Comparison of ENCODE assay signal across 17 mouse cellular contexts in the genomic region with DNA sequence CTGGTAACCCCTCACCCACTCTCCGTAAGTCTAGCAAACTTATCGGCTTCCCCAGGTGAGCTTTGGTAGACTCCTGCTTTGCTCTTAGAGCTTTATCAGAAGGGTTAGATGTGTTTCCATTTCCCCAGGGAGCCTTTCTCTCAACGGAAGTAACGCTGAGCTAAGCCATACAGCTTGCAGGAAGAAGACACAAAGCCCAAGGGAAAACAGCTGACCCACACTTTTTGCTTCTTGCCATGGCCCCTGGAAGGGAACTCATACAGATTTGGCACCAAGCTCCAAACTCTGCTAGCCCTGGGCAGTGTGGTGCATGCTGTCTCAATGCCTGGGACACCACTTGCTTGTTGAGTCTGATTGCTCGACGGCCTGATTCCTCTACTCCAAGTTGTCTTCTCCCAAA.
DNase-seq lines count a peak whose midpoint lies in the region; ATAC-seq and TF ChIP-seq lines count a peak whose summit lies in the region.
"Had no signal": no experiment of that assay in that cellular context is flagged by ENCODE, and none has a peak within 500 bp of the region (broad histone marks: within the 10 kb centered on the region; RNA-seq: fewer than 3 reads in every experiment).

No protein-coding gene starts in this region.

- peaks cover 9% of the 10 kb centered on the region for H3K4me1 ChIP-seq in lung, postnatal 0 days (ENCODE audit: insufficient read depth, low read depth, low read length)
- peaks cover 70% of the 10 kb centered on the region for H3K4me1 ChIP-seq in heart, embryonic 12.5 days (replicated peaks)

- no peak overlapping the region for H3K27ac ChIP-seq in lung, postnatal 0 days (ENCODE audit: low read length)
- peak overlapping the region; percentile 88 for H3K27ac ChIP-seq in heart, embryonic 12.5 days (ENCODE audit: poor library complexity, severe bottlenecking)
- H3K27ac ChIP-seq in left cerebral cortex, adult 2 months = no peak overlapping the region
- H3K27ac ChIP-seq: hindbrain, embryonic 12.5 days; limb, embryonic 13.5 days; midbrain, embryonic 15.5 days had no signal

- DNase-seq in heart, adult 11 months = peak; percentile 94
- no peak for DNase-seq in heart, postnatal 14 days
- peak; percentile 25 for DNase-seq in lung, postnatal 10 days
- no peak for DNase-seq in lung, postnatal 0 days (ENCODE audit: low spot score)
- DNase-seq in left cerebral cortex, adult 2 months (ENCODE audit: extremely low spot score in 1 of 2, low spot score in 2 of 2) = no peak
- DNase-seq in cerebellum, adult 9-10 months = no peak
- DNase-seq: adrenal gland, postnatal 25 days; B cell, adult 2 months; cerebellum, postnatal 25 days; gastrocnemius, postnatal 14 days; lung, adult 18-20 months; right cerebral cortex, adult 18-20 months; thymus, postnatal 4 days had no signal

- no peaks in the 10 kb centered on the region for H3K27me3 ChIP-seq in lung, postnatal 0 days (replicated peaks; ENCODE audit: insufficient read depth, low read length)
- no peaks in the 10 kb centered on the region for H3K27me3 ChIP-seq in heart, embryonic 12.5 days (replicated peaks)

- no peak overlapping the region for H3K4me3 ChIP-seq in lung, postnatal 0 days (ENCODE audit: low read depth, low read length)
- no peak overlapping the region for H3K4me3 ChIP-seq in heart, embryonic 12.5 days
- H3K4me3 ChIP-seq in left cerebral cortex, adult 2 months = no peak overlapping the region
- H3K4me3 ChIP-seq: hindbrain, embryonic 12.5 days; limb, embryonic 13.5 days; midbrain, embryonic 15.5 days had no signal

- no peaks in the 10 kb centered on the region for H3K36me3 ChIP-seq in lung, postnatal 0 days (ENCODE audit: insufficient read depth, low read length)
- H3K36me3 ChIP-seq in heart, embryonic 12.5 days = no peaks in the 10 kb centered on the region
- H3K36me3 ChIP-seq: hindbrain, embryonic 12.5 days; limb, embryonic 13.5 days; midbrain, embryonic 15.5 days had no signal

- intact Hi-C loops in heart, postnatal 14 days (cut with DNase I) = loop anchor here (2.0 kb wide), 1 partner anchor 42 kb away; no protein-coding TSS in a partner anchor
- intact Hi-C loops in left cerebral cortex, adult 2 months (cut with DNase I) = no loop called here

- TF ChIP-seq CTCF in lung, postnatal 0 days (IDR thresholded peaks at IDR 0.05) = no peak
- TF ChIP-seq CTCF in left cerebral cortex, adult 2 months (IDR thresholded peaks at IDR 0.05) = no peak

- H3K9me3 ChIP-seq in lung, postnatal 0 days (ENCODE audit: low read length) = no peaks in the 10 kb centered on the region
- H3K9me3 ChIP-seq in heart, embryonic 12.5 days (replicated peaks) = no peaks in the 10 kb centered on the region
- H3K9me3 ChIP-seq: hindbrain, embryonic 12.5 days; limb, embryonic 13.5 days; midbrain, embryonic 15.5 days had no signal

- 65% methylated on average over 6 of the region's 6 CpGs for WGBS in lung, postnatal 0 days
- 57% methylated on average over 6 of the region's 6 CpGs for WGBS in heart, embryonic 12.5 days

- ATAC-seq in lung, postnatal 0 days = no peak
- no peak for ATAC-seq in heart, embryonic 12.5 days (ENCODE audit: insufficient number of reproducible peaks, low FRiP score)
- ATAC-seq: midbrain, embryonic 15.5 days had no signal

- H3K4me2 ChIP-seq in lung, postnatal 0 days (replicated peaks; ENCODE audit: low read depth, low read length) = no peak overlapping the region
- no peak overlapping the region for H3K4me2 ChIP-seq in heart, embryonic 12.5 days
- H3K4me2 ChIP-seq: hindbrain, embryonic 12.5 days; limb, embryonic 13.5 days; midbrain, embryonic 15.5 days had no signal

- TF ChIP-seq EP300 in lung, postnatal 0 days (IDR thresholded peaks at IDR 0.05) = no peak

- H3K9ac ChIP-seq in lung, postnatal 0 days (replicated peaks; ENCODE audit: low read depth) = no peak overlapping the region
- H3K9ac ChIP-seq in heart, embryonic 12.5 days = no peak overlapping the region
- H3K9ac ChIP-seq: hindbrain, embryonic 12.5 days; limb, embryonic 13.5 days; midbrain, embryonic 15.5 days had no signal

Comparison
In these comparisons a context has a peak if more than half of its experiments do, and no peak if none do; other contexts are left out.
1. DNase-seq: peak in heart, adult 11 months (single experiment) and lung, postnatal 10 days (single experiment); none in heart, postnatal 14 days (0 of 2), lung, postnatal 0 days (single experiment), left cerebral cortex, adult 2 months (0 of 2) and cerebellum, adult 9-10 months (single experiment).